Mouse (Mus musculus) frontal cortex, postnatal 14 days (tissue): ENCODE measurements around the gene Ptger2.

Experiments used
- DNase-seq, 2 experiments: peaks; one replicate each; pipeline ENCODE4 v3.0.0; 2022; ENCODE audit warnings: low spot score in 2 of 2

The Ptger2 gene

GRCm38 (mm10) chr14:45049689-45050418 is 61.9 kb downstream of the Ptger2 start:
- peak in 1 of 2 experiments; percentile 6 for DNase-seq

- no peak for DNase-seq
Observed at GRCm38 (mm10) chr14:45050419-45050776, 62.4 kb downstream of the Ptger2 start.

- no peak for DNase-seq
Observed at GRCm38 (mm10) chr14:45051116-45051515, 63.1 kb downstream of the Ptger2 start.
